Mouse (Mus musculus) ES-E14 (cell line): ENCODE measurements at regions not wholly inside any gene's neighbourhood (a gene's known extent, or its start where the extent isn't known, plus 50 kb on each side); places are given as distances from the start of the nearest gene placed in this dataset.

Experiments
- CHD2 ChIP-seq: IDR thresholded peaks from 2 replicates; pipeline ENCODE4 v1.6.1; 2014; ENCODE audit warnings: mild to moderate bottlenecking, low read depth, low read length, inconsistent platforms
- HCFC1 ChIP-seq: IDR thresholded peaks from 2 replicates; pipeline ENCODE4 v1.6.1; 2012; ENCODE audit warnings: low read length, inconsistent platforms, borderline replicate concordance; ENCODE audit not compliant: insufficient read depth
- ZC3H11A ChIP-seq: IDR thresholded peaks from 2 replicates; pipeline ENCODE4 v1.6.1; 2012; ENCODE audit warnings: low read depth, mild to moderate bottlenecking, inconsistent platforms, low read length, borderline replicate concordance
- ZNF384 ChIP-seq: IDR thresholded peaks from 2 replicates; pipeline ENCODE4 v1.6.1; 2012; ENCODE audit warnings: low read depth, low read length, inconsistent platforms

- TF ChIP-seq ZNF384 (no peak), ZC3H11A (no peak), HCFC1 (no peak), CHD2 (no peak)
Measured at GRCm38 (mm10) chr13:35283959-35284358, 257.1 kb upstream of the Eci2 start.
